Mouse (Mus musculus) lung, postnatal 36 days (tissue): Measurements from ENCODE around the gene Ssh2.

Source experiments
- DNase-seq: peaks from one replicate; pipeline ENCODE4 v3.0.0; 2022; ENCODE audit warnings: mixed read lengths

Gene Ssh2

DNA sequence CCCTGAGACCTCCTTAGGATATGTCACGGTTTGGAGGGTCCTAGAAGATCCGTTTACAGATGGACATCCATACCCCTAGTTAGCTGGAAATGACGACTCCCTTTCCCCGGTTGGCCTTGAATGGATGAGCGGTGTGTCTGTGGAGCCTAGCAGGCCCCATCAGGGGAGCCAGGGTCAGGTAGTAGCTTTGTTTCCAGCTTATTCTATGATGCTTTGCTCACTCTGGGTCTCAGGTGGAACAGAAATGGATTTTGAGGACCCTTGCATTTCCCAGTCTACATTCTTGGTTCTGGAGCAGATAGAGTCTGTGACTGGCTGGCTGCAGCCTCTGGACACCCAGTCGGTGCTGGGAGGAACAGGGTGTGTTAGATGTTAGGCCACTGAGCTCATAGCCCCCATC, 278.7 kb downstream of the Ssh2 start:
- DNase-seq: no peak

DNA sequence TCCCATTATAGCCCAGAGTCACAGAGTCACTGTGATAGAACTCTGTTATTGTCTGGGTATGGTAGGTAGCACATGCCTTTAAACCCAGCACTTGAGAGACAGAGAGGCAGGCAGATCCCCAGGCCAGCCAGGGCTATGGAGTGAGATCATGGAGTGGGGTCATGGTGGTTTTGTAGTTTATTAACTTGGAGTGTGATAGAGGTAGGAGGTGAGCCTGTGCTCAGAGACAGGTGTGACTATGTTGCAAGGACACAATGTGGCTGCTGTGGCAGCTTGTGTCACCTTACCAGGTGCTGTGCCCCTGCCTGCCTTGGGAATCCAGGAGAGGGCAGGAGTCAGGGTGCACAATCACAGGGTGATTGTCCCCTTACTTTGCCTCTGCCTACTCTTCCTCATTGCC, 279.4 kb downstream of the Ssh2 start:
- DNase-seq: no peak

DNA sequence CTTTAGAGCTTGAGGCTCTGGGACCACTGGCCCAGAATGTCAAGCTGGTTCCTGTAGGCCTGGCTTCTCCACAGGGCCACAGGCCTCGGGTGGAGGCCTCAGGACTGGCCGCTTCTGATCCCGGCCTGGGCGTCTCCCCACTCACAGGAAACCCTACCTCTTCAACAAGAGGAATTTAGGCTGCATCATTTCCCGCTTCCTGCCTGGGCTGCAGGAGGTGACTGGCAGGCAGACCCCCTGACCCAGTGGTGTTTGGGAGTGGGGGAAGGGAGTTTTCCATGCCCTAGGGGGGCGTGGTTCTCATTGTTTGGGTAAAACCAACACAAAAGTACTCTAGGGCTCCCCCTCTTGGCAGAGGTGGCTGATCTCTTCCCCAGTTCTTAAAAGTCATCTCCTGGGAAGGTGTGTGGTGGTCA, 281.3 kb downstream of the Ssh2 start:
- peak; percentile 93 for DNase-seq

DNA sequence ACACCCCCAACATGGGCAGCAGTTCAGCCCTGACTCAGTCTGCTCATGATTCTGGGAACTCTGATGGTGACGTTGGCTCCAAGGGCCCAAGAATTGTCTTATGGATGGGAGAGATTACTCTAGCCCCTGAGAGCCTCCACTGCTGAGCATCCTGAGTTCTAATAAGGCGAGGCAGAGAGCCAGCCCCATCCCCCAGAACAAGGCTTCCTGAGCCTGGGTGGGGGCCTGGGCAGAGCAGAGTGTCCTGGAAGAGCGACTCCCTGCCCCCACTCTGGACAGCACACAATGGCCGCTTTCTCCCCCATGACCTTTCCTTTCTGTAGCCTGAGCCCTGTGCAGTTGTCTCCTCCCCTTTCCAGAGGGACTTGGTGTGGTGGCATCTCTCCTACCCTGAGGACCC, 281.8 kb downstream of the Ssh2 start:
- DNase-seq: peak; percentile 82

DNA sequence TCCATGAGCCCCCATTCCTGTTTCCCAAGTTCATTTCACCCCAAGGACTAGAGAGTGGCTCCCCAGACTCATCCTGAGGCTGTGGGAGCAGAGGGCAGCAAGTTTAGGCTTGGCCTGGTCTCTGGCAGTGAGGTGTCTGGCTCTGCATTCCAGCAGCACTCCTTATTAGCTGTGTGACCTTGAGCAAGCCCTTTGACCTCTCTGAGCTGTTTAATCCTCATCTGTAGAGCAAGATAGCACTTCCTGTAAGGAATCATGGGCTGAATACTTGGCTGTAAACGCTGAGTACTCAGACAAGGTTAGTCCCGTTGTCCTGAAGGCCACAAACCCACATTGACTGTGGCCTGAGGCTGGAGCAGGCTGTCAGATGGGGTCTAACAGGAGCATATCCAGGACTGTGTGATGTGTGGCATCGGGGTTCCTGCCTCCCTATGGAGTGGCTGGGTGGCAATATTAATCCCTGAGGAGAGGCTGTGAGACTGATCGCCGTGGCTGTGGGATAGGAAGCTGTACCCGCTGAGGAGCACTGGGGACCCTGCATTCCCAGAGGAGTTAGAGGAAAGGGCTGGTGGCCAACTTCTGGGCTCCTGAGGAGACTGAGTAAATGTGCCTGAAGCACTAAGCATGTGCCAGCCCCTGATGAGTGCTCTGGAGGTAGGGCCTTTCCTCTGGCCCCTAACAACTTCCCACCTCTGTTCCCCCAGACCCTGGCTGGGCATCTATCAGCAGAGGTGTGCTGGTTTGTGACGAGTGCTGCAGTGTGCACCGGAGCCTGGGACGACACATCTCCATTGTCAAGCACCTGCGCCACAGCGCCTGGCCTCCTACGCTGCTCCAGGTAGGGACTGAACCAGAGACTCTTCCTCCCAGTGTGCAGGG, 282.4 kb downstream of the Ssh2 start:
- DNase-seq: no peak

GRCm38 (mm10) chr11:77499354-77499753, 283.3 kb downstream of the Ssh2 start:
- DNase-seq: no peak

- peak; percentile 16 for DNase-seq
These were observed 284.6 kb downstream of the Ssh2 start for GRCm38 (mm10) chr11:77500361-77501325.

DNA sequence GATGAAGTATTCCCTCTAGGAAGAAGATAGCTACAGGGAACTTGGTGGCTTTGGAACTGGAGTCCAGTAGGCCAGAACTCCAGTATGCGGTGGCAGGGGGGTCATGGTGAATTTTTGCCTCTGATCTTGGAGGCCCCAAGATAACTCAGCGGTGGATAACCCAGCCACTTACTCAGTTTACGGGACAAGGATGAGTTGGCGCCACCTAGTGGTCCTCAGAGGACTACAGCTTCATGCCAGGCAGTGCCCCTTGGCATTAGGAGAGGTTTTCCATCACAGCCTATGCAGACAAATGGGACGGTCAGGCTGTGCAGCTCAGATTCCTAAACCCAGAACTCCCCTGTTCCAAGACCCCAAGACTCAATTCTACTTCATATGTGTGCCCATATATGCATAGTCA, 285.3 kb downstream of the Ssh2 start:
- DNase-seq: peak; percentile 92

DNA sequence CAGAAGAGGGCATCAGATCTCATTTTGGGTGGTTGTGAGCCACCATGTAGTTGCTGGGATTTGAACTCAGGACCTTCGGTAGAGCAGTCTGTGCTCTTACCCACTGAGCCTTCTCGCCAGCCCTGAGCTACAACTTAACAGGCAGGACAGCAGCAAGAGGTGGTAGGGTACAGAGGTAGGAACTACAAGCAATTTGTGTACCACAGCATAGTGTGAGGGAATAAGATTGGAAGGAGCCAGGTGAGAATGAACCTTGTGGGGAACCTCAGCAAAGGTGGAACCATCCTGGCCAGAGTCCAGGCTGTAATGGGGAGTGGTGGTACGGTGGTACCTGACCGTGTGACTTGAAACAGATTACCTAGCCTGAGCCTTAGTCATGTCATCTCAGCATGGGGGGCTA, 285.9 kb downstream of the Ssh2 start:
- DNase-seq: no peak

GRCm38 (mm10) chr11:77502481-77502880, 286.4 kb downstream of the Ssh2 start:
- no peak for DNase-seq

DNA sequence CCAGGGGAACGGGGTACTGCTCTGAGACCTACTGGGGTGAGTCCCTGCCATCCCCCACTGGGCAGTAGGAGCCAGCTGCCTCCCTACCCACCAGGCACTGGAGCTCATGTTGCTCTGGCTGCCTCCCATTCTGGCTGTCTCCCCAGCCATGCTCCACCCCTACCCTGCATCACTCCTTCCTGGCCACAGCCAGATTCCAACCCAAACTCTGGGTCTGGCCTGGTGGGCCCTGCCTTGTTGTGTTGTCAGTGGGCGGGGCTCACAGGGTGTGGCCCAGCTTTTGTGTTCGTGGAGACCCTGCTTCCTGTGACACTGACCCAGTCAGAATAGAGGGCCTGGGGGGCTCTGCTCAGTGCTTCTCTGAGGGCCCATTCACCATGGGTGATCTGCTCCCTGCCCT, 287.4 kb downstream of the Ssh2 start:
- peak; percentile 50 for DNase-seq

DNA sequence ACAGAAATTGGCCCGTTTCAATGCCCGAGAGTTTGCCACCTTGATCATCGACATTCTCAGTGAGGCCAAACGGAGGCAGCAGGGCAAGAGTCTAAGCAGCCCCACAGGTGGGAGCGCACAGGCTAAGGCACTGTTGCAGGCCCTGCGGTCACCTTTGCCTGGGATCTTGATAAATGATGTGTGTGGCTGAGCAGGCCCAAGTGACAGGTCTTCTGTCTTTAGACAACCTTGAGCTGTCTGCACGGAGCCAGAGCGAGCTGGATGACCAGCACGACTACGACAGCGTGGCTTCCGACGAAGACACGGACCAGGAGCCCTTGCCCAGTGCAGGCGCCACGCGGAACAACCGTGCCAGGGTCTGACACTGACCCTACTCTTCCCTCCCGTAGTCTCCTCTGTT, 288.3 kb downstream of the Ssh2 start:
- no peak for DNase-seq

GRCm38 (mm10) chr11:77505291-77505980, 289.3 kb downstream of the Ssh2 start:
- no peak for DNase-seq

DNA sequence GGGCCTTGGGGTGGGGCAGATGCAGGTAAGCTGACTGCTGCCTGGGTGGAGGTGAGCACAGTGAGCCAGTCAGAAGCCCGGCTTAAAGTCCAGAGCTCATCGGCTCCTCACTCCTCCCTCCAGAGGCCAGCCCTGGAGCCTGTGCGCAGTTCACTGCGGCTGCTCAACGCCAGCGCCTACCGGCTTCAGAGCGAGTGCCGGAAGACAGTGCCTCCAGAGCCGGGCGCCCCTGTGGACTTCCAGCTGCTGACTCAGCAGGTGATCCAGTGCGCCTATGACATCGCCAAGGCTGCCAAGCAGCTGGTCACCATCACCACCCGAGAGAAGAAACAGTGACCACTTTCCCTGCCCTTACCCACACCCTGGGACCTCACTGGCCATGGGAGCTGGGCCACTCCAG, 290.2 kb downstream of the Ssh2 start:
- no peak for DNase-seq

DNA sequence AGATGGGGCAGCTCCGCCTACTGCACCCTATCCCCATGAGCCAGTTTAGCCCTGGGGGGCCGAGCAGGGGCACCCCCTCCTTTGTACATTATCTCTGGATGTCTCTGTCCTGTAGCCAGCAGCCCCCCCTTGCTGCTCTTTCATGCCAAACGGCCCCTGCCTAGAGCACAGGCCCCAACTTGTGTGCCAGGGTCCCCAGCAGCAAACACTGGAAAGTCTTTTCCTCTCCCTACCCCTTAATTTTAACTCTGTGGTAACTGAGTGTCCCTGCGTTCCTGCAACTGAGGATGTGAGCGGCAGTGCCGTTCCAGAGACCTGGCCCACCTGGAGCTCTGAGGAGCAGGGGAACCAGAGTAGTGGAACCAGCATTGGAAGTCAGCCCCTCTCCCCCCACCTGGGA, 290.9 kb downstream of the Ssh2 start:
- no peak for DNase-seq

- no peak for DNase-seq
These were observed 291.3 kb downstream of the Ssh2 start for GRCm38 (mm10) chr11:77507426-77507825.

GRCm38 (mm10) chr11:77508068-77509021, 292.3 kb downstream of the Ssh2 start:
- peak; percentile 90 for DNase-seq
